Mouse (Mus musculus): ENCODE measurements around the gene Amfr.

Amfr gene

GRCm38 (mm10) chr8:93983827-93984226, 28.8 kb downstream of the Amfr start:
- DNase-seq (ENCODE audit: inconsistent age in 2 of 2, low spot score in 1 of 2), result no peak

DNA sequence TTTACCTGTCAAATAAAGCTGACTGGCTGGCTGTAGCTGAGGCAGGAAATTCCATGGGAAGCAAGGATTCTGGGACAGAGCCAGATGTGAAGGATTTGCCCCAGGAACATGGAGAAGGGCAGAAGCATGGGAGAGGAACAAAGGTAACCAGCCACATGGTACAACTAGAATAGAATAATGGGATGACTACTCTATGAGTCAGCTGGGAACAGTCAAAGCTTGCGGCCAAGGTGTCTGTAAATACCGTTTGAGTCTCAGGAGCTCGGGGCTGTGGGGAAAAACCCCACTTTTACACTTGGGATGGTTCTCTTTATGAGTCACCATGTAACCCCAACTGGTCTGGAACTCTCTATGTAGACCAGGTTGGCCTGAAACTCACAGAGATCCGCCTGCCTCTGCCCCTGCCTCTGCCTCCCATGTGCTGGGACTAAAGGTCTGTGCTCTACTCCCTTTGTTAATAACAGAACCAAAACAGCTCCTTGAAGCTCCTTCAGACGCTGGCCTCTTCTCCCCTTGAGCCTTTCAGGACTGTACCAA, 30.9 kb downstream of the Amfr start:
- no peak for DNase-seq (ENCODE audit: inconsistent age in 2 of 2, low spot score in 1 of 2)

- no peak for DNase-seq (ENCODE audit: inconsistent age in 2 of 2, low spot score in 1 of 2)
These were observed 32.5 kb downstream of the Amfr start for GRCm38 (mm10) chr8:93980141-93980540.

- no peak for DNase-seq (ENCODE audit: inconsistent age in 2 of 2, low spot score in 1 of 2)
These were observed 36.0 kb downstream of the Amfr start for GRCm38 (mm10) chr8:93976446-93977211.

DNA sequence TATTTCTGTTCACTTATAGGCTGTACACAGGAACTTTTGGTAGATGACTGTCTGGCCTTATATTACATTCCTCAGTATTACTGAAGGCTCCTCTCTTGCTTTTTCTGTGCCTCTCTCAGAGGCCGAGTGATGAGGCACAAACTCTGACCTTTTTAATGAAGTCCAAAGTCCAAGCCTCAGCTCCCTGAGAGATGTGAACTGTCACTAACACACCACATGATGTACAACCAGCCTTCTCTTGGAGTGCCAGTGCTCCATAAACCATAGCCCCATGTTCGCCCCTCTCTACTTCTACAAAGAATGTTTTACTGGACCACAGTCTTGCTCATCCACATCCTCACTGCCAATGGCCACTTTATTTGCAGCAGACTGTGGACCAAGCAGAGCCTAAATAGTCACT, 37.3 kb downstream of the Amfr start:
- DNase-seq (ENCODE audit: inconsistent age in 2 of 2, low spot score in 1 of 2), result no peak

GRCm38 (mm10) chr8:93974602-93975186, 37.9 kb downstream of the Amfr start:
- DNase-seq (ENCODE audit: inconsistent age in 2 of 2, low spot score in 1 of 2), result no peak

DNA sequence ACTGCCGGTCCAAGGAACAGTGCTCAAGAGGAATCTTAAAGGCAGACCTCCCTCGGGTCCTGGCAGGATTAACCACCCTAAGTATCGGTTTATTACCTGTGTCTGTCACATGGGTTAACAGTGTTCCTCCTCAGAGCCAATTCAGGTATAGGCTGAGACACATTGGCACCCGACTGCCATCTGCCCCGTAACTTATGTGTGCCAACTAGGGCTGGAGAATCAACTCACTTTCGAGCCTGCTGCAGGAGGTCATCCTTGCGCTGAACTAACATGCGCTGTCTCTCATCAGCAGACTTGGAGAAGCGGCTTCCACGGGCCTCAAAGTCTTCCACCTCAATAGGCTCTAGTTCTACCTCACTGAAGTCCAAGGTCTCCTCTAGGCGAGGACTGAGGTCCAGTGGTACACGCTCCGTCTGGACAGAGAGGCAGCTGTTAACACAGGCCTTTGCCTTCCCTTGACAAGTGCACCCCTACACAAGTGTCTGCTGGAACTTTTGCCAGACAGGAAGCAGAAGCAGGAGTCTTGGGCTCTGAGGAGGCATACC, 38.7 kb downstream of the Amfr start:
- no peak for DNase-seq (ENCODE audit: inconsistent age in 2 of 2, low spot score in 1 of 2)

- DNase-seq (ENCODE audit: inconsistent age in 2 of 2, low spot score in 1 of 2), result no peak
These were observed 39.5 kb downstream of the Amfr start for GRCm38 (mm10) chr8:93972971-93973734.

DNA sequence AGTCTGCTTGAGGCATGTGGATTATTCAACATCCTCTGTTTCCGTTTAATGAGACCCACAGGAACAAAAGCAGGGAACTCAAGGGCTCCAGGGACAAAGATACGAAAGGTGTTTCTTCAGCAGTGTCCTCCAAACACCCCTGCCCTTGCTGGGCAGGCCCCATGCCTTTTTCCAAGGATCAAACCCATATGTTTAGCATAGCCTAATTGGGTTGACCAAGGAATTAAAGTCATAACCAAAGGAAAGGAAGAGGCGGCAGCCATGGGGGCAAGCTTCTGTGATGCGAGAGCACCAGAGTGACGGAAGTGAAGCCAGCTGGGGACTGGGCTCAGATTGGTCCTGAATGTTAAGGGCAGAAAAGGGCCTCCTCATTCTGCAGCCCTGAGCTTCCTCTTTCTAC, 40.4 kb downstream of the Amfr start:
- DNase-seq (ENCODE audit: inconsistent age in 2 of 2, low spot score in 1 of 2), result no peak

DNA sequence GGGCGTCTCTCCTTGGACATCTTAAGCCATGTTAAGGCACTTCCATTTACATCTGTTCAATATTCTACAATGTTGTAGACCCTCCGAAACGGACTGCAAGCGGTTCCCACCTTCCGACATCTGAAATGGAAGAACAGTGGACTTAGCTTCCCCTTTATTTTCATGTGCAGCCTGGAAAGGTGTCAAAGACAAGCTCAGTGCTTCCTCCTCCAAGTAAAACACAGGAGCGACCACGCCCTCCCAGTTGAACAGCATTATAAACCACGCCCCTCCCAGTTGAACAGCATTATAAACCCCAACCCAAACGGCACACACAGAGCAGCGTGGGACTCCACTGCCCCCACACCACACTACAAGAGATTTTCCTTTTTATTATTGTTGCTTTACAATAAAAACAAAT, 41.2 kb downstream of the Amfr start:
- no peak for DNase-seq (ENCODE audit: inconsistent age in 2 of 2, low spot score in 1 of 2)

GRCm38 (mm10) chr8:93969626-93970340, 42.9 kb downstream of the Amfr start:
- no peak for DNase-seq (ENCODE audit: inconsistent age in 2 of 2, low spot score in 1 of 2)

DNA sequence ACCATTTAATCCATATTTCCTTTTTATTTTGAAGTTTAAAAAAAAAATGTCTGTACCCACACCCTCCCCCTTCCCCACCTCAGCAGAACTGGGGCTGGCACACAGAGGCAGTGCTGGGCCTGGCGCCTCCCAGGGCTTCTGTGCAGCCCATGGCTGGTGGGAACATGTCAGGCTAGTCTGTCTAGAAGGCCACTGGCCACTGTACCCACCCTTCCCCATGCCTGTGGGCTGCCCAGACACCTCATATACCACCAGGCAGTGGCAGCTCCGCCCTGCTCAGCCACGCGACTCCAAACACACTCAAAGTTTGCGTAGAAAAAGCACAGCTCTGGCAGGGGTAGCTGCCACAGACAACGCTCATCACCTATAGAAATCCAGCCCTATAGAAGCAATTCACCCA, 44.3 kb downstream of the Amfr start:
- DNase-seq (ENCODE audit: inconsistent age in 2 of 2, low spot score in 1 of 2), result no peak

DNA sequence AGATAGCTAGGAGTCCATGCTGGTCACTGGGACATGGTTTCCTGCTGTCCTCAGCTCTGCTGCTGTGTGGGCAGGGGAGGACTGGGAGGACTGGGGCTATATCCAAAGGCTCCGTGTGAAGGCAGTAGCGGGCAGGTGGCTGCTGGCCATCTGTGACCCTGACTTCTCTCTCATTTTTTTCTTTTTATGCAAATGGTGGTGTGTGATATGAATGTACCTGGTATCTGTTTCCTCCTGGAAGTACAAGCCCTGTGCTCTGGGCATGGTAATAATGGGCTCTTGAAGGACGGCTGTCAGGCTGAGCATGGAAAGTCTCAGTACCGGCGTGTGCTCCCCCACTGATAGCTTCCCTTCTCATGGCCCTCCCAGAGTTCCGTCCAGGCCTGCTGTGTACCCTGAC, 51.7 kb downstream of the Amfr start:
- no peak for DNase-seq (ENCODE audit: inconsistent age in 2 of 2, low spot score in 1 of 2)

DNA sequence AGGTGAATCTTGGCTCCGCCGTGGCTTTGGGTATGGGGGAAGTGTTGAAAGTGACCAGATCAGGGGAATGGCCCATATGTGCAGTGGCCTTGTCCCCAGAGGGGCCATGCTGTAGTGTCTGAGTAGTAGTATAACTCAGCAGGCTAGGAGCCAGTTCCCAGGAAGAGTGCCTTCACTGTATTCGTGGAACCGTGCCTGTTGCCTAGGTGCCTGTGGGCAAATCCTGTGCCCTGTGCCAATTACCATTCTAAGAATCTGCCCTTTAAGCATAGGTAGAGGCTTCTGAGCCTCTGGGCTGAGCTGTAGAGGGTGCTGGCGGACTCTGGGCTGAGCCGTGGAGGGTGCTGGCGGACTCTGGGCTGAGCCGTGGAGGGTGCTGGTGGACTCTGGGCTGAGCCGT, 54.2 kb downstream of the Amfr start:
- no peak for DNase-seq (ENCODE audit: inconsistent age in 2 of 2, low spot score in 1 of 2)

GRCm38 (mm10) chr8:93952511-93952910, 60.1 kb downstream of the Amfr start:
- DNase-seq (ENCODE audit: inconsistent age in 2 of 2, low spot score in 1 of 2), result no peak

- DNase-seq (ENCODE audit: inconsistent age in 2 of 2, low spot score in 1 of 2), result no peak
These were observed 62.5 kb downstream of the Amfr start for GRCm38 (mm10) chr8:93950133-93950532.

DNA sequence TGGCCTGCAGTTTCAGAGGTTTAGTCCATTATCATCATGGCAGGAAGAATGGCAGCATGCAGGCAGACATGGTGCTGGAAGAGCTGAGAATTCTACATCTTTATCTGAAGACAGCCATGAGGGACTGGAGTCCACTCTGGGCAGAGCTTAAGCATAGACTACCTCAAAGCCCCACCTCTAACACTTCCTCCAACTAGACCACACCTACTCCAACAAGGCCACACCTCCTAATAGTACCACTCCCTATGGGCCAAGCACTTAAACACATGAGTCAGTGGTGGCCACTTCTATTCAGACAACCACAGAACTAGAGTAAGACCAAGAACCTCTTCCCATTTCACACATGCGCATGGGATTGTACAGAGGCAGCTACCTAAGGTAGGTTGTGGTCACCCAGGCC, 66.2 kb downstream of the Amfr start:
- no peak for DNase-seq (ENCODE audit: inconsistent age in 2 of 2, low spot score in 1 of 2)

DNA sequence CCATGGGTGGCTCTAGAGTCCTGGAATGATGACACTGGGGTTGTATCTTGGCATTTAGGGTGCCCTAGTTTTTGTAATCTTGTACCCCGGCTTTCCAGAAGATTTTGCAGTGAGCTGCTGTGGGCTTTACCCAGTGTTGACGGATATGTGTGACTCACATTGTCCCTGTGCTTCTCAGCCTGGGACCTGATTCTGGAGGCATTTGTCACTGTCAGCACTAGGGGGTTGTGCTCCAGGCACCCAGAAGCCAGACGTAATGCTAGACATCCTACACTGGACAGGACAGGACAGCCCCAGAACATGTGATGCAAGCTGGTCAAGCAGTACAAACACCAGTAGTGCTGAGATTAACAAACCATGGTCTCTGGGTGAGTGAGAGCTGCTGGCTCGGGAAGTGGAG, 66.9 kb downstream of the Amfr start:
- DNase-seq (ENCODE audit: inconsistent age in 2 of 2, low spot score in 1 of 2), result peak in 1 of 2 experiments; percentile 34

- DNase-seq (ENCODE audit: inconsistent age in 2 of 2, low spot score in 1 of 2), result no peak
These were observed 71.0 kb downstream of the Amfr start for GRCm38 (mm10) chr8:93941636-93942054.

GRCm38 (mm10) chr8:93940542-93941423, 71.9 kb downstream of the Amfr start:
- DNase-seq (ENCODE audit: inconsistent age in 2 of 2, low spot score in 1 of 2), result no peak
